Mouse (Mus musculus): ENCODE measurements around the gene Egfem1. TPM values are rescaled to one million over a fixed set of nuclear protein-coding genes. Genes with fewer than 3 reads are reported as not detected.

Gene Egfem1
- total RNA-seq, 2 experiments from 2014 or later = not detected

DNA sequence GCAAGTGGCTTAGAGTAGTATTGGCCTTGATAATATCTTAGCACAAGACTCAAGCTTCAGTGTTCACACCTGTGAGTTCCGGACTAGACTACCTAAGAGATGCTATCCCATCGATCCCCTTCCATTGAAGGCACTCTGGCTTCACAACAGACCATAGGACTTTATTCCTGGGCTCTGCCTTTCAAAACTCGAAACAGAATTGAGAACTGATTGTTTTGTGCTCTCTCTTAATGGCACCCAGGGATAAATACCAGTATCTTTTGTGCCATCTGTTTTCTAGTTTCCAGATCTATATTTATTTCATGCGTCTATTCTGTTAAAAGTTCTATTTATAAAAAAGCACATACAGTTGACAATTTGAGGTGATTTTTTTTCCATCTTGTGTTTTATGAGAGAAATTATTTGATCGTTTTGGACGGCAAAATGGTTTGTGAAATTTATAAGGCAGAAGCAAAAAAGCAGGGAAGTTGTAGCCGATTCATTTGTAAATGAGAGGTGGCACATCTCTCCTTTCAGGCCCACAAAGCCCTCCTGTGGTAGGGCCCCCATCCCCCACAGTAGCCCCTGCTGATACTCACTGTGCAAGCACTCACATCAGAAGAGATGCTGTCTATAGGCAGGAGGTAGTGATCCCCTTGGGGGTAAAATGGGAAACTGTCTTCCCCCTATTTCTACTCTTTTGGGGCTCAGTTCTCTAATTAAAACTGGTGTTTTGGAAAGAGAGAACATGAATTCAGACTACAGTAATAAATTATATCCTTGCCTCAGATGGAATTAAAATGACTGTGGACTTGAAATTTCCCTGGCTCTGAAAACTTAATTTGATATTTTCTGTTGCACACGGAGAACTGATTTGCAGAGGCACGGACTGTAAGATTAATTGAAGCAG, 53.6 kb downstream of the Egfem1 start:
- no peak for DNase-seq

- no peak for DNase-seq
Measured at GRCm38 (mm10) chr3:29136065-29136955, 54.5 kb downstream of the Egfem1 start.

DNA sequence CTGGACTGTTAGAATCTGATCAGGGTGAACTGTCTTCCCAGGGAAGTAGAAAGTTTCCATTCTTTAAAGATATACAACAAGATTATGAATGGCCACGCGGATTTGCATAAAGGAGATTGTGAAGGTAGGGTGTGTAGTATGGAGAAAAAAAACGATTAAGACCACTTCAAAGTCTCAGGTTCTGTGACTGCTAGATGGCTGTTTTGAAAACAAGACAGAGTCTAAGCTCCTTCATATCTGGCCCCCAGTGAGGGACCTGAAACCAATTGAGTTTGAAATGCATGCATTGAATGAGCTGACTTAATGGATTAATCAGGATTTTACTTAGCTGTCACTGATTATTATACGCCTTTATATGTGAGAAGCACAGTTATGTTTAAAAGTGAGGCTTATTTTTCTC, 86.6 kb downstream of the Egfem1 start:
- DNase-seq = no peak

DNA sequence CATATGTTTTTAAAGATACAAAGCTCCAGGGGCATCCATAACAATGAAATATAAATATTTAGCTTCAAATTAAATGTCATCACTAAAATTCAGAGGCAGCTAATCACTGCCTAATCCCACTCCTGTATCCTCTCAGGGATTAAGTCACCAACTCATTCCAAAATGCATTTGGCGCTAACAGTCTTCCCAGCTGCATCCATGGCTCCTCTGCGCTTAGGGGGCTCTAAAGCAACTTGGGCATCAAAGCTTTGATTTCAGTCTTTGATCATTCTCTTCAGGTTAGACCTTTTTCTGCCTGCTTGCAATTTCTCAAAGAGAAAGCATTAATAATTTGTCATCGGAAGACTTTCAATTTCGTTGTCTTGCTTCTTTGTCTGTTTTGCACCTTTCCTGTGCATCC, 87.2 kb downstream of the Egfem1 start:
- DNase-seq = no peak

- no peak for DNase-seq
Measured at GRCm38 (mm10) chr3:29176991-29177390, 95.2 kb downstream of the Egfem1 start.

- DNase-seq = no peak
Measured at GRCm38 (mm10) chr3:29182988-29183387, 101.2 kb downstream of the Egfem1 start.

DNA sequence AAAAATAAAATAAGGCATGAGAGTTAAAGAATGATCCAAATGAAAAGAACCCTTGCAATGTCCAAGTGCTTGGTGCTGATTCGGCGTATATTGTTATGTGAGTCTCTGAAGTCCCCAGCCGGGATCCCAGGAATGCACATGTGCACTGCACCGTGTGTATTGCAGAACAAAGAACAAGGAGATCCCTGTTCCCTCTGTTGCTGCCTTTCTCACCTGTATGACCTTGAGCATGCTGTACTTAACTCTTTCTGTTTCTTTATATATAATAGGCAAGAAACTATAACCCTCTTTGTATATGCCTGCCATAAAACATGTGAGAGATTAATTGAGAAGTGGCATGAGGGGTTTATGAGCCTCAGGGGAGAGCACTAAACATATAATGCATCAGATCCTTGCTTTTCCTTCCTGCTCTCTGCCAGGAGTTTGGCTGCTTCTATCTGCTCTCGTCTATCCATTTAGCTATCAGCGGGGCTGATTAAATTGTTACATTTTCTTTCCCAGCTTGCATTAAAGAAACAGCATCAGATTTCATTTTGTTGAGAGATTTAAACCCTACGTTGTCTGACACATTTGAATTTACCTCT, 101.9 kb downstream of the Egfem1 start:
- no peak for DNase-seq

DNA sequence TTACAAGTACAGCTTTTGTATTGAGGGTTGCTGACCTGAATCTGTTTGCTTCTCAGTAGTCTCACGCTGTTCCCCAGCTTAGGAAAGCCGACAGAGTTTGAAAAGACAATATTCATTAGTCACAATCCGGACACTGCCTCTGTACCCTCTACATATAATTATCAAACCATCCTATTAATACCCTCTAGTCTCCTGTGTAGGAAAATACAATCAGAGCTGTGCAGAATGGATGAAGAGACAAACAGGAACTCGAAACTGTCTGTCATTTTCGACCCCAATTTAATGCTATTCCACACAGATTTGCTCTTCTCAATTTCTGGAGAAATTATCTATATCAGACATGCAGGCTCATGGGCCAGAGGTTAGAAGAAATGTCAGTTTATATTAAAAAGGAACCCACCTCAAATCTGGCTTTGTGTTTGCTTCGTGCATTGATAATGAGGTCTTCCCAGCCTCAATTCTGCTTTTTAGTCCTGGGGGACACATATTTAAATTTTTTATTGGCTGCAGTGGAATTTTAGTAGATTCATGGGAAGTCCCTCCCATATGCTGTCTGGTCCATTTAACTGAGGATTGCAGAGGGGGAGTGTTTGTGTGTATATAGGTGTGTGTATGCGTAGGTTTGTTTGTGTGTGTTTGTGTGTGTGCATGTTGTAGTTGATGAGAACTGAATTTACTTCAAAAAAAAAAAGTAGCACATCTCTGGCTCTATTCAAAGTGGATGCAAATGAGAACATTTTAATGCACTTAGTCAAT, 102.8 kb downstream of the Egfem1 start:
- no peak for DNase-seq

- no peak for DNase-seq
Measured at GRCm38 (mm10) chr3:29190263-29190662, 108.4 kb downstream of the Egfem1 start.

- no peak for DNase-seq
Measured at GRCm38 (mm10) chr3:29197727-29198512, 116.1 kb downstream of the Egfem1 start.

DNA sequence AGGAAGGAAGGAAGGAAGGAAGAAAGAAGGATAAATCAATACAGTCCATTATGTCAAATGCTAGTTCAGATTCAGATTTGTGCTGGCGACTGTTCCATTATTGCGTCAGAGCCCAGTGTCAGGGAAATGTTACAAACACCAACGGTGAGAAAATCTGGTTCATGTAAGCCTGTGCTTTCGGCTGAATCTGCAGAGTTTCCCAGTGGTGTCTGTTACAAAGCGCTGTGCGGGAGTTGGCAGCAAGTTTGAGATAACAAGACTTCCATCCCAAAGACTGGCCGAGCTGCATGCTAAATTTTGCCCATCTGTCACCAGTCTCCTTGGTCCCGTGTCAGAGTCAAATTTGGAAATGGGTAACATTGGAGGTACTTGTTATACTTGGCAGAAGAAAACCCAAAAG, 118.8 kb downstream of the Egfem1 start:
- DNase-seq = no peak

DNA sequence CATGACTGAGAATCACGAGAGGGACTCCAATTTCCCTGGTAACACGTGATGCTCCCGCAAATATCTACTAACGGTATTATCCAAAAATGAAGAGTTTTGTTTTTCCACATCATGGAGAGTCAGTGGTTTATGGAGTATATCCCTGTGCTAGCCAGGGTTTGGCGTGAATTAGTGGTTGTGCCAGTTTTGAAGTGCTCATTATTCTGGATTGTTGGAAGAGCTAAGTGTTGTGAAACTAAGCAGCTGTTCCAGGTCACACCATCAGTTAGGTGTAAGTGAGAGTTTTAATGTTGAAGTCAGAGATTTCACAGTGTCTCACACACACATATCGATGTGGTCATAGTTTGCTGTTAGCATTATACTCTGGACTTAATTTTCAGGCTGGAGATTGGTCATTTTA, 120.7 kb downstream of the Egfem1 start:
- no peak for DNase-seq

- DNase-seq = no peak
Measured at GRCm38 (mm10) chr3:29222414-29222813, 140.6 kb downstream of the Egfem1 start.

DNA sequence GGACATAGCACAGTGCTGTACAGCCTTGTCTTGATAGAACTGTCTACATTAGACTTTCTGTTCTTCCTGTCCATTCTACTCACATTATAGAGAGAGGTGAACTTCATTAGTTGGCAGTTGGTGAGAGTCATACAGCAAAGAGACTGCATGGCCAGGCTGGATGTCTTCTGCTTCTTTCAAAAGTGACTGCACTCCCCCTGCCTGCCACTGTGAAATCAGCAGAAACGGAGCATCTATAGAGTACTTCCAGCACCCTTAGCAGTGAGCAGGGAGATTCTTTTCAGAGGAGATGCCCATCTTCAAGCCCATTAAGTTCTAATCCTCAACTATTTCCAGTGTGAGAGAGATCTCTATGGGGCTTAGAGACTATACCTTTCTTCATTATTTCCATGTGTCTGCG, 147.9 kb downstream of the Egfem1 start:
- DNase-seq = no peak

- DNase-seq = no peak
Measured at GRCm38 (mm10) chr3:29235477-29235876, 153.7 kb downstream of the Egfem1 start.

- no peak for DNase-seq
Measured at GRCm38 (mm10) chr3:29236517-29236916, 154.7 kb downstream of the Egfem1 start.

- DNase-seq = no peak
Measured at GRCm38 (mm10) chr3:29243600-29243999, 161.8 kb downstream of the Egfem1 start.

GRCm38 (mm10) chr3:29291633-29292032, 209.8 kb downstream of the Egfem1 start:
- no peak for DNase-seq

GRCm38 (mm10) chr3:29292251-29292650, 210.4 kb downstream of the Egfem1 start:
- no peak for DNase-seq

DNA sequence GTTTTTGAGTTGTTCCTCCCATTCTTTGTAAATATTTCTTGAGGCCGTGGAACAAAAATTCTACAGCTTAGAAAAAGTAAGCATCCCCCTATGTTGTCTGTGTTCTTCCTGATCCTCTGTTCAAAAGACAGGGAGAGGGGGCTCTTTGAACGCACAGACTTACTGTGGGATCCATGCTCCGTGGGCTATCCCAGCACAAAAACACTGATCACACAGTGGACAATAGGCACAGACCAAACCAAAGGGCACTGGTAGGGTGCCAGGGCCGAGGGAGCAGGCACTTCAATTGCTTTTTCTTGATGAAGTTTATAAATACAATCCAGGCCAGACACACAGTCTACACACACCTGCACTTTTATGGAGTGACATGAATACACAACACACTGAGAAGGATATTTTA, 211.4 kb downstream of the Egfem1 start:
- no peak for DNase-seq

- DNase-seq = no peak
Measured at GRCm38 (mm10) chr3:29342223-29342791, 260.5 kb downstream of the Egfem1 start.

Data from heart, adult 18-20 months (tissue).